Mouse (Mus musculus): ENCODE results near the gene Gm28308.

DNA sequence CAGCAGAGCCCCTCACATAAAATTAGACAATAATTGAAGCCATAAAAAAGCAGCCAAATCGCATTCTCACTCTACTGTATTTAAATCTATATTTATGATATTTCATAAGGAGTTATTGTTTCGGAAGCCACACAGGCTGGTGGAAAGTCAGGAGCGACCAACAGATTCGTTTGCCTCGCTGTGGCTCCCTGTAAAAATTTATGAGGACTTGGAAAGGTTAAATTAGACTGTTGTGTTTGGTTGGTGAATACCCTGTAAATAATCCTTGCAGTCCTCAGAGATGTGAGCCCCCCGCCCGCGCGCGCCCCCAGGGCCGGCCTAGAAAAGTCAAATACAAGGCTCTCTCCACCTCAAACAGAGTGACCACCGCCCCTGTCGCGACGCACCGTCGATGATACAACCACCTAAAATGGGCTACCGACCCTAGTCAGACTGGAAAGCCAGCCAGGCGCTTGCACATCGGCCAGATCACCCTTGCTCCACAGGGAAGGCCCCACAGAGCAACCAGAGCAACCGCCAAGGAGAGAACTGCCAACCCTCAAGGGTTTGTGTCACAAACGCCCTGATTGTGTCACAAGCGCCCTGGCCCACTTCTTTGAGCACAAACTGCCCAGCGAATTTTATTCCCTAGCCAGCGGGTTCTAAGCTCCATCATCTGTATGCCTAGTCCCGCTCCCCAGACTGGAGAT is 13.6 kb upstream of the Gm28308 start:
- TF ChIP-seq CTCF (IDR thresholded peaks at IDR 0.05) (no peak), EP300 (IDR thresholded peaks at IDR 0.05) (no peak)

Measured in lung, postnatal 0 days (tissue).